In the genomic region with DNA sequence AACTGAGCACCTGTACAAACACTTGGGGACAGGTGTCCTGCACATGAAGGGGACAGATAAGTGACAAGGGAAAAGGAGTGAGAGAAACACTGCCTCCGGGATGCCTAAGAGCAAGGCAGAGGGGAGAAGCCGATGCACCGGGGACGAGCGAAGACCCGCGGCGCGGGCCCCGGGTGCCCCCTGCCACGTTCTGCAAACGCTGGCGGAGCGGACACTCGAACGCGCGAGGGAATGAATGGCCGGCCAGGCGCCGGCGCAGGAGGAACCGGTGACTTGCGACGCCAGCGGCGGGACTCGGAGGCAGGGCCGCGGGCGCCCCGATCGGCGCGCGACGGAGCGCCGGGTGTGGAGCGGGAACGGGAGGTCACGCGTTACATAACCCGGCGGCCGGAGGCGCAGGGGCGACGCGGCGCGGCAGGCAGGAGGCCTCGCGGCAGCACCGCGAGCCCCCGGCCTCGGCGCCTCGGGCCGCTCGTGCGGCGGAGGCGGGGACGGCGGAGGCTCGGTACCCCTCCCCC, we compare ENCODE assay signal across 8 mouse cellular contexts. TPM values are rescaled to one million over a fixed set of nuclear protein-coding genes. Genes with fewer than 3 reads are reported as not detected.
DNase-seq lines count a peak whose midpoint lies in the region; ATAC-seq and TF ChIP-seq lines count a peak whose summit lies in the region.

No protein-coding gene starts in this region.

- peak overlapping the region; percentile 99 for H3K9ac ChIP-seq in ES-Bruce4 (ENCODE audit: low read depth, poor library complexity, severe bottlenecking)
- peak overlapping the region; percentile 92 for H3K9ac ChIP-seq in forebrain, embryonic 14.5 days (ENCODE audit: low read length)
- H3K9ac ChIP-seq in lung, embryonic 16.5 days (ENCODE audit: low read length): peak overlapping the region; percentile 88

- TF ChIP-seq POLR2A in ES-Bruce4 (IDR thresholded peaks at IDR 0.05; ENCODE audit: insufficient read depth, low read length): no peak

- no peak for TF ChIP-seq EP300 in ES-Bruce4 (IDR thresholded peaks at IDR 0.05; ENCODE audit: insufficient read depth, low read depth, low read length)

- peak overlapping the region; percentile 91 for H3K4me2 ChIP-seq in forebrain, embryonic 14.5 days (ENCODE audit: low read length)
- H3K4me2 ChIP-seq in lung, embryonic 16.5 days (ENCODE audit: low read depth, low read length): peak overlapping the region; percentile 91

- H3K27ac ChIP-seq in ES-Bruce4 (ENCODE audit: insufficient read depth, low read length): peak overlapping the region; percentile 83
- H3K27ac ChIP-seq in forebrain, embryonic 14.5 days (ENCODE audit: low read depth, low read length): peak overlapping the region; percentile 91
- peak overlapping the region; percentile 84 for H3K27ac ChIP-seq in lung, embryonic 16.5 days (ENCODE audit: low read length)

- intact Hi-C loops in heart, postnatal 25 days (cut with DNase I): no loop called here

- H3K4me3 ChIP-seq in ES-Bruce4 (ENCODE audit: low read depth, low read length): peak overlapping the region; percentile 99
- H3K4me3 ChIP-seq in forebrain, embryonic 14.5 days (ENCODE audit: low read depth, low read length): peak overlapping the region; percentile 78
- peak overlapping the region; percentile 86 for H3K4me3 ChIP-seq in lung, embryonic 16.5 days (ENCODE audit: low read length)

- TF ChIP-seq CTCF in ES-Bruce4 (IDR thresholded peaks at IDR 0.05; ENCODE audit: low read depth, low read length): no peak

- no peak for ATAC-seq in forebrain, embryonic 14.5 days
- no peak; the same call in 1 of the 2 replicates for ATAC-seq in lung, embryonic 16.5 days (ENCODE audit: low read depth)

- no peaks in the 10 kb centered on the region for H3K4me1 ChIP-seq in ES-Bruce4 (ENCODE audit: control insufficient read depth, insufficient read depth, low read length)
- peaks cover 9% of the 10 kb centered on the region for H3K4me1 ChIP-seq in forebrain, embryonic 14.5 days (ENCODE audit: control insufficient read depth, insufficient read depth, low read length)
- peaks cover 14% of the 10 kb centered on the region for H3K4me1 ChIP-seq in lung, embryonic 16.5 days (replicated peaks; ENCODE audit: control insufficient read depth, insufficient read depth, low read length)

- DNase-seq in c-Kit-positive CD71-positive TER-119-negative erythroid progenitor cells, embryonic 14.5 days (ENCODE audit: low read depth): peak; percentile 22
- DNase-seq in forebrain, embryonic 14.5 days (ENCODE audit: low spot score): peak; percentile 59
- DNase-seq in heart, postnatal 25 days (ENCODE audit: low spot score): peak; percentile 40
- DNase-seq in layer of hippocampus, adult 8-10 months (ENCODE audit: low spot score in 2 of 2): peak; percentile 32
- peak; percentile 27 for DNase-seq in ovary, postnatal 14 days (ENCODE audit: low spot score)
- peak; percentile 24 to 35 for DNase-seq in thymus, postnatal 10 days (ENCODE audit: low spot score in 2 of 2)

- no peaks in the 10 kb centered on the region for H3K27me3 ChIP-seq in ES-Bruce4 (ENCODE audit: control insufficient read depth, insufficient read depth, low read length, poor library complexity, severe bottlenecking)
- no peaks in the 10 kb centered on the region for H3K27me3 ChIP-seq in forebrain, embryonic 14.5 days (replicated peaks; ENCODE audit: control insufficient read depth, insufficient read depth, low read length)
- no peaks in the 10 kb centered on the region for H3K27me3 ChIP-seq in lung, embryonic 16.5 days (ENCODE audit: control insufficient read depth, insufficient read depth, low read depth, low read length)

- peaks cover 11% of the 10 kb centered on the region for H3K36me3 ChIP-seq in ES-Bruce4 (ENCODE audit: control insufficient read depth, insufficient read depth, low read length, poor library complexity, severe bottlenecking)
- no peaks in the 10 kb centered on the region for H3K36me3 ChIP-seq in forebrain, embryonic 14.5 days (ENCODE audit: control insufficient read depth, insufficient read depth, low read length)
- H3K36me3 ChIP-seq in lung, embryonic 16.5 days (ENCODE audit: control insufficient read depth, insufficient read depth, low read length): no peaks in the 10 kb centered on the region

- under 1% methylated on average over 45 of the region's 68 CpGs for WGBS in forebrain, embryonic 14.5 days
- whole genome bisulfite sequencing in lung, embryonic 16.5 days: under 1% methylated on average over 53 of the region's 68 CpGs

- H3K9me3 ChIP-seq in ES-Bruce4 (replicated peaks; ENCODE audit: control insufficient read depth, insufficient read depth, low read length, poor library complexity, severe bottlenecking): no peaks in the 10 kb centered on the region
- no peaks in the 10 kb centered on the region for H3K9me3 ChIP-seq in forebrain, embryonic 14.5 days (replicated peaks; ENCODE audit: control insufficient read depth, low read length)
- H3K9me3 ChIP-seq in lung, embryonic 16.5 days (ENCODE audit: control insufficient read depth, low read length): no peaks in the 10 kb centered on the region

RNA-seq across cellular contexts. Expression of a gene that starts 0.6 kb away (rescaled TPM):
- polyA plus RNA-seq in ES-Bruce4 (2011; ENCODE audit: insufficient read depth, insufficient read length, low read depth, missing spikeins): 113 and 122 TPM in 2 replicates
- 23.4 and 28.9 TPM in 2 replicates for polyA plus RNA-seq in forebrain, embryonic 14.5 days (2014; fragmentation: Nextera tagmentation; extraction: Ambion mirVana)
- total RNA-seq in heart, postnatal 25 days (2021): 10 to 100 TPM; 12.0 to 16.4 TPM
- 10 to 100 TPM; 39.3 to 45.4 (median 43.0) TPM for total RNA-seq in layer of hippocampus, adult 8-10 months (2022)
- polyA plus RNA-seq in lung, embryonic 16.5 days (2015; fragmentation: Nextera tagmentation; extraction: Ambion mirVana): 20.6 and 21.3 TPM in 2 replicates
